Mouse (Mus musculus) MEL (cell line): ENCODE data around the gene Tal1. TPM values are rescaled to one million over a fixed set of nuclear protein-coding genes. Genes with fewer than 3 reads are reported as not detected.
A peak's percentile ranks its signal among the peaks of the same experiment; 100 is the strongest.

Experiments used
- DNase-seq: peaks from one replicate; pipeline ENCODE4 v3.0.0; 2011; ENCODE audit warnings: low read depth, low spot score
- H3K27ac ChIP-seq: 2 replicates; pipeline ENCODE4 v1.5.1; 2012; ENCODE audit warnings: low read depth, mild to moderate bottlenecking, control low read depth, low read length, moderate library complexity; ENCODE audit not compliant: control insufficient read depth
- H3K27me3 ChIP-seq, 2 experiments: fragments of 150-350 bp in 1 of 2; sonication (generic) in 1 of 2; 2 replicates each; pipeline ENCODE4 v1.6.1; 2012; ENCODE audit warnings: low read length in 2 of 2, mild to moderate bottlenecking in 2 of 2, improper control_type of control experiment in 1 of 2, moderate library complexity in 1 of 2; ENCODE audit not compliant: insufficient read depth in 2 of 2, control insufficient read depth in 1 of 2
- H3K36me3 ChIP-seq, 2 experiments: 2 replicates each; pipeline ENCODE4 v1.6.1; 2012 to 2014; ENCODE audit warnings: low read length in 2 of 2, improper control_type of control experiment in 1 of 2, inconsistent platforms in 1 of 2, mild to moderate bottlenecking in 1 of 2; ENCODE audit not compliant: insufficient read depth in 2 of 2, control insufficient read depth in 1 of 2
- H3K4me1 ChIP-seq, 2 experiments: fragments of 150-350 bp in 1 of 2; sonication (generic) in 1 of 2; 2 replicates each; pipeline ENCODE4 v1.6.1; 2012; ENCODE audit warnings: low read length in 2 of 2, improper control_type of control experiment in 1 of 2, mild to moderate bottlenecking in 1 of 2; ENCODE audit not compliant: insufficient read depth in 2 of 2, control insufficient read depth in 1 of 2
- H3K4me3 ChIP-seq, 2 experiments: fragments of 150-350 bp in 1 of 2; sonication (generic) in 1 of 2; 2 replicates each; pipeline ENCODE4 v1.5.1; 2012; ENCODE audit warnings: low read depth in 2 of 2, low read length in 2 of 2, mild to moderate bottlenecking in 2 of 2, moderate library complexity in 2 of 2, control low read depth in 1 of 2, improper control_type of control experiment in 1 of 2; ENCODE audit not compliant: control insufficient read depth in 1 of 2, insufficient read depth in 1 of 2
- H3K79me2 ChIP-seq: 2 replicates; pipeline ENCODE4 v1.6.1; 2012; ENCODE audit warnings: mild to moderate bottlenecking, low read length, moderate library complexity; ENCODE audit not compliant: control insufficient read depth, poor library complexity, insufficient read depth
- H3K9ac ChIP-seq: 2 replicates; pipeline ENCODE4 v1.6.1; 2012; ENCODE audit warnings: low read depth, mild to moderate bottlenecking, control low read depth, low read length, moderate library complexity; ENCODE audit not compliant: control insufficient read depth, poor library complexity, severe bottlenecking
- H3K9me3 ChIP-seq: fragments of 150-350 bp; sonication (generic); replicated peaks from 2 replicates; pipeline ENCODE4 v1.6.1; 2012; ENCODE audit warnings: mild to moderate bottlenecking, low read length, improper control_type of control experiment, moderate library complexity; ENCODE audit not compliant: insufficient read depth
- BHLHE40 ChIP-seq: IDR thresholded peaks from 2 replicates; pipeline ENCODE4 v1.6.1; 2012; ENCODE audit warnings: low read depth, mild to moderate bottlenecking, inconsistent platforms, low read length, improper control_type of control experiment, borderline replicate concordance
- CHD1 ChIP-seq: IDR thresholded peaks from 2 replicates; pipeline ENCODE4 v1.6.1; 2012; ENCODE audit warnings: low read depth, mild to moderate bottlenecking, inconsistent platforms, low read length, improper control_type of control experiment
- CHD2 ChIP-seq: IDR thresholded peaks from 2 replicates; pipeline ENCODE4 v1.6.1; 2011; ENCODE audit warnings: low read length, improper control_type of control experiment
- CTCF ChIP-seq, 3 experiments: IDR thresholded peaks in 2 of 3; conservative IDR thresholded peaks in 1 of 3; 2 replicates each; pipeline ENCODE4 v1.5.1; 2011 to 2012; ENCODE audit warnings: low read length in 3 of 3, low read depth in 2 of 3, mild to moderate bottlenecking in 2 of 3, improper control_type of control experiment in 1 of 3, inconsistent platforms in 1 of 3, mixed read lengths in 1 of 3, moderate library complexity in 1 of 3; ENCODE audit not compliant: control insufficient read depth in 1 of 3, insufficient read depth in 1 of 3, poor library complexity in 1 of 3, severe bottlenecking in 1 of 3
- E2F4 ChIP-seq: IDR thresholded peaks from 2 replicates; pipeline ENCODE4 v1.6.1; 2011; ENCODE audit warnings: low read depth, low read length, improper control_type of control experiment, borderline replicate concordance
- ELF1 ChIP-seq: IDR thresholded peaks from 2 replicates; pipeline ENCODE4 v1.6.1; 2014; ENCODE audit warnings: low read depth, mild to moderate bottlenecking, inconsistent platforms, low read length, improper control_type of control experiment, moderate library complexity
- GABPA ChIP-seq: IDR thresholded peaks from 2 replicates; pipeline ENCODE4 v1.6.1; 2012; ENCODE audit warnings: low read depth, mild to moderate bottlenecking, inconsistent platforms, low read length, improper control_type of control experiment, moderate library complexity
- GATA1 ChIP-seq: IDR thresholded peaks from 2 replicates; pipeline ENCODE4 v1.6.1; 2011; ENCODE audit warnings: low read depth, low read length, improper control_type of control experiment
- JUND ChIP-seq: IDR thresholded peaks from 2 replicates; pipeline ENCODE4 v1.6.1; 2011; ENCODE audit warnings: low read depth, mild to moderate bottlenecking, improper control_type of control experiment, low read length
- KAT2A ChIP-seq: conservative IDR thresholded peaks from 2 replicates; pipeline ENCODE4 v1.6.1; 2012; ENCODE audit warnings: low read depth, low read length, improper control_type of control experiment, inconsistent platforms
- MAX ChIP-seq: IDR thresholded peaks from 2 replicates; pipeline ENCODE4 v1.6.1; 2011; ENCODE audit warnings: low read length, improper control_type of control experiment
- MAZ ChIP-seq: IDR thresholded peaks from 2 replicates; pipeline ENCODE4 v1.6.1; 2012; ENCODE audit warnings: low read depth, mild to moderate bottlenecking, inconsistent platforms, low read length, improper control_type of control experiment
- MYC ChIP-seq: IDR thresholded peaks from 2 replicates; pipeline ENCODE4 v1.6.1; 2011; ENCODE audit warnings: low read depth, mild to moderate bottlenecking, low read length, improper control_type of control experiment, moderate library complexity
- NRF1 ChIP-seq: IDR thresholded peaks from 2 replicates; pipeline ENCODE4 v1.6.1; 2014; ENCODE audit warnings: low read depth, mild to moderate bottlenecking, inconsistent platforms, low read length, improper control_type of control experiment, moderate library complexity; ENCODE audit not compliant: poor library complexity, insufficient read depth, severe bottlenecking
- POLR2A ChIP-seq, 2 experiments: IDR thresholded peaks; 2 replicates each; pipeline ENCODE4 v1.6.1; 2011 to 2012; ENCODE audit warnings: low read length in 2 of 2, mild to moderate bottlenecking in 2 of 2, control low read depth in 1 of 2, improper control_type of control experiment in 1 of 2, low read depth in 1 of 2, moderate library complexity in 1 of 2; ENCODE audit not compliant: control insufficient read depth in 1 of 2, insufficient read depth in 1 of 2, poor library complexity in 1 of 2
- POLR2AphosphoS2 ChIP-seq: IDR thresholded peaks from 2 replicates; pipeline ENCODE4 v1.6.1; 2011; ENCODE audit warnings: low read length, improper control_type of control experiment
- POLR2AphosphoS5 ChIP-seq: IDR thresholded peaks from 2 replicates; pipeline ENCODE4 v1.6.1; 2012; ENCODE audit warnings: low read depth, borderline replicate concordance, mild to moderate bottlenecking, inconsistent platforms, low read length, moderate library complexity, mixed read lengths
- RAD21 ChIP-seq: IDR thresholded peaks from 2 replicates; pipeline ENCODE4 v1.6.1; 2011; ENCODE audit warnings: mild to moderate bottlenecking, low read depth, low read length, improper control_type of control experiment
- SIN3A ChIP-seq: IDR thresholded peaks from 2 replicates; pipeline ENCODE4 v1.6.1; 2012; ENCODE audit warnings: low read length, improper control_type of control experiment, inconsistent platforms
- SMC3 ChIP-seq: IDR thresholded peaks from 2 replicates; pipeline ENCODE4 v1.6.1; 2011; ENCODE audit warnings: low read depth, low read length, improper control_type of control experiment
- TBP ChIP-seq: IDR thresholded peaks from 2 replicates; pipeline ENCODE4 v1.8.0; 2011; ENCODE audit warnings: low read depth, low read length, improper control_type of control experiment
- UBTF ChIP-seq: IDR thresholded peaks from 2 replicates; pipeline ENCODE4 v1.6.1; 2012; ENCODE audit warnings: low read depth, mild to moderate bottlenecking, inconsistent platforms, low read length, improper control_type of control experiment, moderate library complexity, borderline replicate concordance; ENCODE audit not compliant: insufficient read depth
- USF2 ChIP-seq, 2 experiments: IDR thresholded peaks; 2 replicates each; pipeline ENCODE4 v1.6.1; 2011 to 2012; ENCODE audit warnings: improper control_type of control experiment in 2 of 2, low read length in 2 of 2, borderline replicate concordance in 1 of 2, inconsistent platforms in 1 of 2, low read depth in 1 of 2, mild to moderate bottlenecking in 1 of 2; ENCODE audit not compliant: insufficient read depth in 1 of 2
- ZC3H11A ChIP-seq: IDR thresholded peaks from 2 replicates; pipeline ENCODE4 v1.6.1; 2012; ENCODE audit warnings: low read depth, mild to moderate bottlenecking, inconsistent platforms, low read length, improper control_type of control experiment
- polyA plus RNA-seq, 2 experiments: library from polyadenylated mRNA; stranded (reverse) in 1 of 2; unstranded in 1 of 2; fragments of >175 nt in 1 of 2; fragments of >200 nt in 1 of 2; gene quantifications; 2 replicates each; pipeline versions ENCODE4 v1.2.1 to v1.2.4; 2012; ENCODE audit warnings: low replicate concordance in 2 of 2, low read depth in 1 of 2; ENCODE audit not compliant: insufficient read length in 2 of 2, insufficient read depth in 1 of 2, missing spikeins in 1 of 2
- total RNA-seq: library from RNA; depleted of rRNA; stranded (reverse); fragments of 300-350 nt; gene quantifications from 2 replicates; pipeline ENCODE4 v1.2.3, GENCODE M21; 2012

The Tal1 gene
- total and polyA plus RNA-seq, 3 experiments = 34.9 to 48.9 TPM; not detected in 1

DNA sequence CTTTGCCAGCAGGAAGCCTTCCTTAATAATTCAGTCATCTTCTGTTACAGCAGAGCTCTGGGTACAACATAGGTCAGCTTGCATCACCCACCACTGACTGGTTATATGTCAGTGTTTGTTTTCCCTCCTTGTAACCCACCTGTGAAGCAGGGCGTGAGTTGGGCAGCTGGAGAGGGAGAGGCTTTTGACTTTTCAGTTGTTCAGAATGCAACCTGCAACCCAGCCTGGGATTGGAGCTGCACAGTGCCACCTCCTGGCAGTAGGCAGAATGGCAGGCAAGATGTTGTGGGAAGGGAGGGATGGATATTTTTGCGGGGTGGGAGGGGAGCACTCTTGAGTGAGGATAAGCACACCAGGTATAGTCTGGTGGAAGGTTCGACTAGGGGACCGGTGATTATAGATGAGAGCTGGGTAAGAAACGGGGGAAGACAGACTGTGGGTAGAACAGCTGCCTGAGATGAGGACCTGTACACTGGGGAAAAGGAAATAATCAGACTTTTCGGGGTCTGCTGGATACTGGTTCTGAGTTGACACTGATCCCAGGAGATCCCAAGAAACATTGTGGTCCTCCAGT lies 29.4 kb downstream of the Tal1 start:
- no peak overlapping the region for H3K27ac ChIP-seq
- H3K79me2 ChIP-seq = no peaks in the 10 kb centered on the region
- H3K9ac ChIP-seq = no peak overlapping the region
- no peaks in the 10 kb centered on the region for H3K27me3 ChIP-seq
- no peaks in the 10 kb centered on the region for H3K9me3 ChIP-seq
- peaks cover 0 to 5% of the 10 kb centered on the region in 2 experiments; a peak in 1 of 4 replicates for H3K4me1 ChIP-seq
- TF ChIP-seq JUND (no peak), ZC3H11A (peak; percentile 90), KAT2A (no peak), SIN3A (peak; percentile 48; the same call in 1 of the 2 replicates), RAD21 (peak; percentile 81), MAZ (peak; percentile 52; the same call in 1 of the 2 replicates), SMC3 (peak; percentile 96), CTCF (IDR thresholded peaks at IDR 0.05 in 2 of 3, conservative IDR thresholded peaks at IDR 0.05 in 1 of 3; ENCODE audit: control insufficient read depth in 1 of 3, insufficient read depth in 1 of 3, low read depth in 2 of 3, low read length in 3 of 3, poor library complexity in 1 of 3, severe bottlenecking in 1 of 3) (peak; percentile 95 to 97 (median 97))
- peaks cover 0 to 3% of the 10 kb centered on the region in 2 experiments; a peak in 1 of 4 replicates for H3K36me3 ChIP-seq
- DNase-seq = peak; percentile 81
- H3K4me3 ChIP-seq = no peak overlapping the region

DNA sequence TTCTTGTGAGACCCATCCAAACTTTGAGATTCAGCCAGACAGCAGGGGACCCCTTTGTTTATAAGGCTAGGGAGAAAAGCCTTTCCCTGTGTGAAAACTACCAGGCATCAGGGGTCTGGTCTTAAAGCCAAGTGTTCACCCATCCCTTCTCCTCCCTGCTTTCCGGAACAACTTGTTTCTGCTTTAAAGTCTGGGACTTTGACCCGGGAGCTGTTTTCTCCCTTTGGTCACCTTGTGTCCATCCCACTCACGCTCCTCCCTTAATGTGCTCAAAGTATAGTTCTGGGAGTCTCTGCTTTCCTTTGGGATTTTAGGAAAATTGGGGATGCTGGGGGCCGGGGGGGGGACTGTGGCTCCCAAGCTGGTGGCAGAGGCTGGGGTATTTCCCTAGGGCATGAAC lies 30.0 kb downstream of the Tal1 start:
- DNase-seq = no peak
- Histone ChIP-seq H3K79me2 (no peaks in the 10 kb centered on the region), H3K4me1 (peaks cover 0 to 8% of the 10 kb centered on the region in 2 experiments; a peak in 1 of 4 replicates), H3K9me3 (no peaks in the 10 kb centered on the region), H3K9ac (no peak overlapping the region), H3K36me3 (no peaks in the 10 kb centered on the region), H3K4me3 (no peak overlapping the region), H3K27me3 (no peaks in the 10 kb centered on the region), H3K27ac (no peak overlapping the region)
- TF ChIP-seq BHLHE40 (no peak), GATA1 (no peak), SIN3A (no peak), CHD1 (no peak), CHD2 (no peak), ELF1 (no peak), GABPA (no peak), NRF1 (no peak), POLR2AphosphoS5 (no peak), POLR2A (IDR thresholded peaks at IDR 0.05; ENCODE audit: control insufficient read depth in 1 of 2, insufficient read depth in 1 of 2, low read depth in 1 of 2, low read length in 2 of 2, poor library complexity in 1 of 2) (no peak), POLR2AphosphoS2 (no peak), E2F4 (no peak), JUND (no peak), UBTF (no peak), MYC (no peak), USF2 (IDR thresholded peaks at IDR 0.05; ENCODE audit: borderline replicate concordance in 1 of 2, insufficient read depth in 1 of 2, low read depth in 1 of 2, low read length in 2 of 2) (no peak), MAX (no peak), TBP (no peak)
